Mouse (Mus musculus): Measurements from ENCODE around the gene Mlx. TPM values are rescaled to one million over a fixed set of nuclear protein-coding genes. Genes with fewer than 3 reads are reported as not detected.
A peak's percentile ranks its signal among the peaks of the same experiment; 100 is the strongest.

Mlx gene
- polyA plus RNA-seq, 1 experiment from 2014 or later, result 92.9 TPM

DNA sequence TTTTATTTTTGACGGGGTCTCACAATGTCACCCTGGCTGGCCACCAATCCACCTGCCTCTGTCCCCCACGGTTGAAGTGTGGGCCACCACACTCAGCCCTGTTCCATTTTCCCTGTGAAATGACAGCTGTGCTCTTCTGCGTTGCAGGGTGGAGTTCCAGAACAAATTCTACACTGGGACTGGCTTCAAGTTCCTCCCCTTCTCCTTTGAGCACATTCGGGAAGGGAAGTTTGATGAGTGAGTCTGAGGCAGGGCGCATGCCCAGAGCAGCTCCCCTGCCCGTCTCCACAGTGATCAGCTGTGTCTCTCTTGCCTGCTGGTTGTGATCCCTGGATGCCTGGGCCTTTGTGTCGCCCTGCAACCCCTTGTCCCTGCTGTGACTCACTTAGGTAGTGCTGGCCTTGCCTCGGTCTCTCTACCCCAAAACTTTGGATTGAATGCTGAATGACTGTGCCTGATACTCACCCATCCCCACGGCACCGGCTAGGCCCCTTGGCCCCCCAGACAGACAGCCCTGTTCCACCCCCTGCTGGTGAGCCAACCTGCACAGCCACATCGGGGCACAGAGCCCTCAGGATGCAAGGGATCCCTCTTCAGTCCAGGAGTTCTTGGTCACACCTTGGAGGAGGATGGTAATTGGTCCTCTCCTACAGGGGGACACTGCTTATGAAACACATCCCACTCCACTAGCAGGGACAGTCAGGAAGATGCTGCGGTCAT lies 24.8 kb upstream of the Mlx start:
- no peak for ATAC-seq (ENCODE audit: low FRiP score, low TSS enrichment)
- Histone ChIP-seq H3K4me2 (ENCODE audit: low read length) (no peak overlapping the region), H3K27ac (replicated peaks; ENCODE audit: low read depth, low read length) (0 out of 2 replicates have a peak overlapping the region, but pooled peaks have one; percentile 26), H3K4me3 (replicated peaks; ENCODE audit: low read depth, low read length) (no peak overlapping the region), H3K9me3 (ENCODE audit: control insufficient read depth, low read length) (no peaks in the 10 kb centered on the region), H3K36me3 (ENCODE audit: control insufficient read depth, insufficient read depth, low read length) (peaks cover 57% of the 10 kb centered on the region), H3K27me3 (ENCODE audit: control insufficient read depth, insufficient read depth, low read length) (no peaks in the 10 kb centered on the region), H3K9ac (replicated peaks; ENCODE audit: low read length) (no peak overlapping the region), H3K4me1 (ENCODE audit: control insufficient read depth, insufficient read depth, low read length) (no peaks in the 10 kb centered on the region)
- DNase-seq, result no peak
- WGBS, result 78% methylated on average over 12 of the region's 12 CpGs

DNA sequence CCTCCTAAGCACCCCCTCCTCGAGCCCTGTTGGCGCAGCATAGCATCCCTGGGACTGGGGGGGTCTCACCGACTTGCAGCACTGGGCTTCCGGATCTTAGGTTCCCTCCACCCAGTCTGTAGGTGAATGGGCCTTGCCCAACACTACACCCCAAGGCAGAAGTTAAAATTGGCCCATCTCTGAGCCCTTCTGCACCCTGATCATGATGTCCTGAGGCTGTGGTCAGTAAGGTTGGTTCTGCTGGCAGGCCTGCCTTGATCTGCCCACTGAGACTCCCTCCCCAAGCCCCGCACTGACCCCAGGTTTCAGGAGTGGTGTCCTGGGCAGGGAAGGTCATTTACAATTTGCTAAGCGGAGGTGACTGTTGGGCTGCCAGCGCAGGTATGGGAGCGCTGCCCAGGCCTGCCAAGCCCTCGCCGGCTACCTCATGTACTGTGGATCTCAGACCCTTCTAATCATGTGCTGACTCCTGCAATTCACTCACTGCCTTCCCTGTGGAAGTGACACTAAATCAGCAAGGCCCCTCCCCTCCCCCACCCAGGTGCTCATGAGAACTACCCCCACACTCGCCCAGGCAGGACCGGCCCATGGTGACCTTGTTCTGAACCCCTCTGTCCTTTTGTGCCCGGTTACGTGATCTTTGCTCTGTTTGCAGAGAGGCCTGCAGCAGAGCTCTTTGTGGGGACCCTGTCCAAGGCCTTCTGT lies 24.0 kb upstream of the Mlx start:
- Histone ChIP-seq H3K36me3 (ENCODE audit: control insufficient read depth, insufficient read depth, low read length) (peaks cover 53% of the 10 kb centered on the region), H3K9ac (replicated peaks; ENCODE audit: low read length) (no peak overlapping the region), H3K4me2 (ENCODE audit: low read length) (no peak overlapping the region), H3K9me3 (ENCODE audit: control insufficient read depth, low read length) (no peaks in the 10 kb centered on the region), H3K27me3 (ENCODE audit: control insufficient read depth, insufficient read depth, low read length) (no peaks in the 10 kb centered on the region), H3K4me3 (replicated peaks; ENCODE audit: low read depth, low read length) (no peak overlapping the region), H3K4me1 (ENCODE audit: control insufficient read depth, insufficient read depth, low read length) (no peaks in the 10 kb centered on the region), H3K27ac (replicated peaks; ENCODE audit: low read depth, low read length) (0 out of 2 replicates have a peak overlapping the region, but pooled peaks have one; percentile 26)
- DNase-seq, result no peak
- no peak for ATAC-seq (ENCODE audit: low FRiP score, low TSS enrichment)
- WGBS, result 86% methylated on average over 14 of the region's 14 CpGs

DNA sequence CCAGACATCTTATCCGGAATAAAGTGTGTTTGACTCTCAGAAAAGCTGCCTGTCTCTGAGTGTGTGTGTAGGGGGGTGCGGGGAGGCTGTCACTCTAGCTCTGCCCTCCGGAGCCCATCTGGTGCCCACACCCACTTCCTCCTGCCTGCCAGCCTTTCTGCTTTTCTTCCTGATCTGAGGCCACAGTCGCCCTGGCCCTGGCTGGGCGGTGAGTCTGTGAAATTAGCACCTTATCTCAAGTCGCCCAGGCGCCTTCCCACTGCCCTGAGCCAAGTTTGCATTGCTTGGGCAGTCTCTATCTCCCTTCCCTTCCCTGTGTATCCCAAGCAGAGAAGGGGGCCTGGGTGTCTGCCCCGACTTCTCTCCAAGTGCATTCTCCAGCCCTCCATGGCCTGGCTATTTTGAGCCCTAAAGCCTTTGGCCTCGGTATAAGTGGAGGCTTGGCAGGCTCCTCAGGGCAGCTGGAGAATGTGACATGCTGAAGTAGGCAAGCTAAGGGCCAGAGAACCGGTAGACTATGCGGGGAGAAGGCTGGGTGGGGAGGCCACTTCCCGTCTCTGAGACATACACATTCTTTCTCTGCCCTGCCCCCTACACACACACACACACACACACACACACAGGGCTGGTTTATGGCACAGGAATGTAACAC lies 23.3 kb upstream of the Mlx start:
- no peak for ATAC-seq (ENCODE audit: low FRiP score, low TSS enrichment)
- no peak overlapping the region for H3K9ac ChIP-seq (replicated peaks; ENCODE audit: low read length)
- peaks cover 48% of the 10 kb centered on the region for H3K36me3 ChIP-seq (ENCODE audit: control insufficient read depth, insufficient read depth, low read length)
- no peaks in the 10 kb centered on the region for H3K27me3 ChIP-seq (ENCODE audit: control insufficient read depth, insufficient read depth, low read length)
- no peak overlapping the region for H3K4me2 ChIP-seq (ENCODE audit: low read length)
- WGBS, result 73% methylated on average over 12 of the region's 12 CpGs
- H3K27ac ChIP-seq (replicated peaks; ENCODE audit: low read depth, low read length), result 0 out of 2 replicates have a peak overlapping the region, but pooled peaks have one; percentile 32
- H3K4me1 ChIP-seq (ENCODE audit: control insufficient read depth, insufficient read depth, low read length), result no peaks in the 10 kb centered on the region
- no peak for DNase-seq
- H3K4me3 ChIP-seq (replicated peaks; ENCODE audit: low read depth, low read length), result no peak overlapping the region
- H3K9me3 ChIP-seq (ENCODE audit: control insufficient read depth, low read length), result no peaks in the 10 kb centered on the region

DNA sequence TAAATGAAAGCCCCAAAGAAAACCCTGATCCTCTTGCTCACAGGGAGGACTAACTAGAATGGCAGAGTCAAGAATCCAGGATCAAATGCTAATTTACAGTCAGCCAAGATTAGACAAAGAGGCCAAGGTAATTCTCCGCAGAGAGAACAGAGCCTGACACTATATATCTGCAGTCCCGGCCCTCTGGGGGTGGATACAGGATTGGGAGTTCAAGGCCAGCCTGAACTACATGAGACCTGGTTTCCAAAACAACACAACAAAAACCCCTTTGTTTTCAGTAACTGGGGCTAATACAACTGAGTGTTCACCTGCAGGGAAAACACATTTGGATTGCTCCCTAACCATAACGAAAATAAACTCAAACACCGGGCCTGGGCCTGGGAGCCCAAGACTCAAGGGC lies 22.6 kb upstream of the Mlx start:
- Histone ChIP-seq H3K4me1 (ENCODE audit: control insufficient read depth, insufficient read depth, low read length) (no peaks in the 10 kb centered on the region), H3K9ac (replicated peaks; ENCODE audit: low read length) (no peak overlapping the region), H3K36me3 (ENCODE audit: control insufficient read depth, insufficient read depth, low read length) (peaks cover 42% of the 10 kb centered on the region), H3K9me3 (ENCODE audit: control insufficient read depth, low read length) (no peaks in the 10 kb centered on the region), H3K4me2 (ENCODE audit: low read length) (no peak overlapping the region), H3K27me3 (ENCODE audit: control insufficient read depth, insufficient read depth, low read length) (no peaks in the 10 kb centered on the region), H3K4me3 (replicated peaks; ENCODE audit: low read depth, low read length) (no peak overlapping the region), H3K27ac (replicated peaks; ENCODE audit: low read depth, low read length) (0 out of 2 replicates have a peak overlapping the region, but pooled peaks have one; percentile 32)
- no peak for DNase-seq
- 92% methylated on average over 4 of the region's 4 CpGs for WGBS
- ATAC-seq (ENCODE audit: low FRiP score, low TSS enrichment), result no peak

DNA sequence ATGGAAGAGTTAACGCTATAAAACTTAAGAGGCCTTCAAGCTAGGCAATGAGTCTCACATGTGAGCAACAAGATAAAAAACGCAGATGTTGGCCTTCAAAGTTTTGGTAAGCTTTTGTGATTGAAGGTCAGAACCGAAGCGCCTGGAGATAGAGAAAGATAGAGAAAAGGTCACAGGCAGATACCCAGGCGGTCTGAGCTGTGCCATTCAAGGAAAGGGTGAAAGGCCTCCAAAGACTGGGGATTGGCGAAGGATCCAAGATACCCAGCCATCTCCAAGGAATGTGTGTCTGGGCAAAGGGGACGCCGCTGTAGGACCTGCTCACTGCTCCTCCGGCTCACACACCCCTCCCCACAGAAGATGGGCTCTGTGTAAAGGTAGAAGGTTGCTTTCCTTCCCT lies 22.1 kb upstream of the Mlx start:
- no peaks in the 10 kb centered on the region for H3K9me3 ChIP-seq (ENCODE audit: control insufficient read depth, low read length)
- ATAC-seq (ENCODE audit: low FRiP score, low TSS enrichment) (no peak), DNase-seq (no peak)
- no peak overlapping the region for H3K4me3 ChIP-seq (replicated peaks; ENCODE audit: low read depth, low read length)
- no peak overlapping the region for H3K9ac ChIP-seq (replicated peaks; ENCODE audit: low read length)
- peaks cover 36% of the 10 kb centered on the region for H3K36me3 ChIP-seq (ENCODE audit: control insufficient read depth, insufficient read depth, low read length)
- 92% methylated on average over 9 of the region's 9 CpGs for WGBS
- no peaks in the 10 kb centered on the region for H3K27me3 ChIP-seq (ENCODE audit: control insufficient read depth, insufficient read depth, low read length)
- H3K4me1 ChIP-seq (ENCODE audit: control insufficient read depth, insufficient read depth, low read length), result no peaks in the 10 kb centered on the region
- no peak overlapping the region for H3K27ac ChIP-seq (replicated peaks; ENCODE audit: low read depth, low read length)
- H3K4me2 ChIP-seq (ENCODE audit: low read length), result no peak overlapping the region

DNA sequence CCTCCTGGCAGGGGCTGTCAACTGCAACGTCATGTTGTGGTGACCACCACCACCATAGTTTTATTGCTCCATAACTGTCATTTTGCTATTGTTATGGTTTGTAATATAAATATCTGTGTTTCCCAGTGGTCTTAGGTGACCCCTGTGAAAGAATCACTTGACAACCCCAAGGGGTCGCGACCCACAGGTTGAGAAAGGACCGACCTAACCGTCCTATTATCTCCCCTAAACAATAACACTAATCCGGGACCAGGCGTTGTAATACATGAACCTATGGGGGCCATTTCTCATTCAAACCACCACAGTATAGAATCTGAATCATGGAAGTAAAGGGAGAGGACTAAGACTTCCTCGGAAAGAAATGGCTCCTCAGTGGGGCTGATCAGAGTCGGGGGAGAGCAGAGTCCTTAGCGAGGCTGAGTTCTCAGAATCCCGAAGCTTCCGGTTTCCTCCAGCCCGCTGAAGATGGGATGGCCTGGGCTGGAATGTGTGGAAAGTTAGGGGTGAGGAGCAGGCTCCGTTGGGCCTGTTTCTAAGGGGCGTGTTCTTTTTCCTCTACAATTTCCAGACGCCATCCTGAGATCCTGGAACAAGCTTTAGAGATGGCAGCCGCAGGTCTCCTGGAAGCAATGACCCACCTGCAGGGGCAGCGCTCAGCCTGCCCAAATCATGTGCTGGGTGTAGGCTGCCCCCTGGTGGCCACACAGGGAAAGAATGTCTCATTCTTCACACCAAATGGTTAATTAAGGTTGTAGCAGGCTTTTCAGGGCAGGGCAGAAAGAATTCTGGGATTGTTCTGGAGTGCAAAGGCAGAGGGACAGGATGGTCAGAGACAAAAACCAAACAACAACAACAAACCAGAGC lies 20.3 kb upstream of the Mlx start:
- 19% methylated on average over 18 of the region's 18 CpGs for WGBS
- no peak overlapping the region for H3K27ac ChIP-seq (replicated peaks; ENCODE audit: low read depth, low read length)
- H3K4me1 ChIP-seq (ENCODE audit: control insufficient read depth, insufficient read depth, low read length), result peaks cover 6% of the 10 kb centered on the region; the same call in 1 of the 2 replicates
- peak overlapping the region; percentile 28 for H3K4me3 ChIP-seq (replicated peaks; ENCODE audit: low read depth, low read length)
- H3K9ac ChIP-seq (replicated peaks; ENCODE audit: low read length), result no peak overlapping the region
- peak; percentile 90 for DNase-seq
- H3K9me3 ChIP-seq (ENCODE audit: control insufficient read depth, low read length), result no peaks in the 10 kb centered on the region
- no peaks in the 10 kb centered on the region for H3K27me3 ChIP-seq (ENCODE audit: control insufficient read depth, insufficient read depth, low read length)
- H3K4me2 ChIP-seq (ENCODE audit: low read length), result peak overlapping the region; percentile 55
- H3K36me3 ChIP-seq (ENCODE audit: control insufficient read depth, insufficient read depth, low read length), result peaks cover 25% of the 10 kb centered on the region
- ATAC-seq (ENCODE audit: low FRiP score, low TSS enrichment), result peak; percentile 22; the same call in 1 of the 2 replicates

DNA sequence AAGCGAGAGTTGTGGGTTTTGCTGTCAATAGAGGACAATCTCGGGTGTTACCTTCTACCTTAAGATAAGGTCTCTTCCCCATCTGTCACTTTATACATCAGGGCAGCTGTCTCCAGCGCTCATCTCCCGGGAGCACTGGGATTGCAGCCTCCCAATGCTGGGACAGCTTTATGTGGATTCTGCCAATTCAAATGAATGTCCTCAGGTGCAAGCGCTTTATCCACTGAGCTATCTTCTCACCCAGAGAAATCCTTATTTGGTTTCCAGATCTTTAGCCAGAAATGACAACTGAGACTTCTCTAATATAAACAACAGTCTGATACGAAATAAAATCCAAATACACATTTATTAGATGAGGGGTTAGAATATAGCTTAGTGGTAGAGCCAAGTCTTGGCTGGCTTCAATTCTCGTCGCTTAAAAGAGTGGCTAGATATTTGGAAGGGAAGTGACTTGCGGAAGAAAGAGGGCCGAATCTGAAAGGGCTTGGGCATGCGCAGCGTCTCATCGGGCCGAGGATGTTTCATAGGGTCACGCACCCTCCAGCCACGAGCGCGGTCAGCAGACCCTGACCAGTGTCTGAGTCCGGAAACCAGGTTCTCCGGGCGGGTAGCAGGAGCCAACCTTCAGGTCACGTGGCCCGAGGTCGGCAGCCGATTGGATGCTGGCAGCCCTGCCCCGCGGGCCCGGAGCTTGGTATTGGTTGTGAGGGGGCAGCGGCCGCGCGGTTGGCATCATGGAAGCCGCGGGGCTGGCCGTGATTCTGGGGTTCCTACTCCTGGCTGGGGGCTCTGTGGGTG lies 17.5 kb upstream of the Mlx start, which contains the start of gene Naglu:
Gene Naglu, plus strand, starts transcription at position 622 of the 798 bp plus-strand sequence.
- 4% methylated on average over 35 of the region's 35 CpGs for WGBS

More for the DNA sequence above, 17.5 kb upstream of the Mlx start, which contains the start of gene Naglu:
- Histone ChIP-seq H3K4me2 (ENCODE audit: low read length) (peak within 1 kb of the TSS; percentile 95), H3K9ac (replicated peaks; ENCODE audit: low read length) (peak within 1 kb of the TSS; percentile 89), H3K4me1 (ENCODE audit: control insufficient read depth, insufficient read depth, low read length) (peaks cover 6% of the 10 kb centered on the region; the same call in 1 of the 2 replicates), H3K27ac (replicated peaks; ENCODE audit: low read depth, low read length) (peak within 1 kb of the TSS; percentile 79), H3K9me3 (ENCODE audit: control insufficient read depth, low read length) (no peaks in the 10 kb centered on the region), H3K36me3 (ENCODE audit: control insufficient read depth, insufficient read depth, low read length) (no peaks in the 10 kb centered on the region), H3K27me3 (ENCODE audit: control insufficient read depth, insufficient read depth, low read length) (no peaks in the 10 kb centered on the region), H3K4me3 (replicated peaks; ENCODE audit: low read depth, low read length) (peak within 1 kb of the TSS; percentile 79)
- ATAC-seq (ENCODE audit: low FRiP score, low TSS enrichment), result peak; percentile 85
- DNase-seq, result peak; percentile 95

All from midbrain, embryonic 14.5 days (tissue).